Mouse (Mus musculus) retina, postnatal 7 days (tissue): ENCODE measurements around the gene Tsen54.
"Not testable (repeated sequence)": the region's sequence is repeated elsewhere in the genome, so short reads cannot be mapped to it uniquely, and the experiment has no call there.

Experiments
- DNase-seq: peaks from one replicate; pipeline ENCODE4 v3.0.0-alpha.2; 2012; ENCODE audit warnings: low read depth, low spot score

The Tsen54 gene

GRCm38 (mm10) chr11:115829036-115829435, 14.5 kb downstream of the Tsen54 start:
- no peak for DNase-seq

- DNase-seq: no peak
Observed at GRCm38 (mm10) chr11:115830550-115831325, 16.2 kb downstream of the Tsen54 start.

GRCm38 (mm10) chr11:115831518-115831917, 17.0 kb downstream of the Tsen54 start:
- no peak for DNase-seq

- DNase-seq: no peak
Observed at GRCm38 (mm10) chr11:115832064-115832463, 17.5 kb downstream of the Tsen54 start.

GRCm38 (mm10) chr11:115832523-115832922, 18.0 kb downstream of the Tsen54 start:
- DNase-seq: no peak

GRCm38 (mm10) chr11:115833021-115833513, 18.5 kb downstream of the Tsen54 start:
- peak; percentile 40 for DNase-seq

GRCm38 (mm10) chr11:115834033-115834432, 19.5 kb downstream of the Tsen54 start:
- DNase-seq: no peak

- no peak for DNase-seq
Observed at GRCm38 (mm10) chr11:115836656-115837395, 22.3 kb downstream of the Tsen54 start.

- DNase-seq: no peak
Observed at GRCm38 (mm10) chr11:115837606-115838345, 23.3 kb downstream of the Tsen54 start.

- DNase-seq: no peak
Observed at GRCm38 (mm10) chr11:115838895-115839311, 24.4 kb downstream of the Tsen54 start.

GRCm38 (mm10) chr11:115839732-115840131, 25.2 kb downstream of the Tsen54 start:
- no peak for DNase-seq

- no peak for DNase-seq
Observed at GRCm38 (mm10) chr11:115841044-115841443, 26.5 kb downstream of the Tsen54 start.

- DNase-seq: no peak
Observed at GRCm38 (mm10) chr11:115841961-115842550, 27.5 kb downstream of the Tsen54 start.

- no peak for DNase-seq
Observed at GRCm38 (mm10) chr11:115843141-115843890, 28.8 kb downstream of the Tsen54 start.

GRCm38 (mm10) chr11:115843891-115844239, 29.3 kb downstream of the Tsen54 start:
- no peak for DNase-seq

- no peak for DNase-seq
Observed at GRCm38 (mm10) chr11:115844240-115844639, 29.7 kb downstream of the Tsen54 start.

GRCm38 (mm10) chr11:115845819-115846218, 31.3 kb downstream of the Tsen54 start:
- DNase-seq: no peak

- no peak for DNase-seq
Observed at GRCm38 (mm10) chr11:115854674-115855073, 40.1 kb downstream of the Tsen54 start.

GRCm38 (mm10) chr11:115857146-115857545, 42.6 kb downstream of the Tsen54 start:
- DNase-seq: not testable (repeated sequence)

GRCm38 (mm10) chr11:115857936-115858335, 43.4 kb downstream of the Tsen54 start:
- no peak for DNase-seq

GRCm38 (mm10) chr11:115858354-115858753, 43.8 kb downstream of the Tsen54 start, which contains the start of gene Myo15b:
TSS of gene Myo15b (plus strand) at chr11:115858406.
- no peak for DNase-seq
